Mouse (Mus musculus) T-helper 2 cell (primary cell): ENCODE results near the gene Gpr15.

Experiments
- in situ Hi-C: fragments of 300-600 bp; cut with MboI, MseI; formaldehyde crosslinking; loops from one replicate; pipeline ENCODE4 v1.15.1; 2025; ENCODE audit warnings: high pct_unique_total_duplicates

The Gpr15 gene

DNA sequence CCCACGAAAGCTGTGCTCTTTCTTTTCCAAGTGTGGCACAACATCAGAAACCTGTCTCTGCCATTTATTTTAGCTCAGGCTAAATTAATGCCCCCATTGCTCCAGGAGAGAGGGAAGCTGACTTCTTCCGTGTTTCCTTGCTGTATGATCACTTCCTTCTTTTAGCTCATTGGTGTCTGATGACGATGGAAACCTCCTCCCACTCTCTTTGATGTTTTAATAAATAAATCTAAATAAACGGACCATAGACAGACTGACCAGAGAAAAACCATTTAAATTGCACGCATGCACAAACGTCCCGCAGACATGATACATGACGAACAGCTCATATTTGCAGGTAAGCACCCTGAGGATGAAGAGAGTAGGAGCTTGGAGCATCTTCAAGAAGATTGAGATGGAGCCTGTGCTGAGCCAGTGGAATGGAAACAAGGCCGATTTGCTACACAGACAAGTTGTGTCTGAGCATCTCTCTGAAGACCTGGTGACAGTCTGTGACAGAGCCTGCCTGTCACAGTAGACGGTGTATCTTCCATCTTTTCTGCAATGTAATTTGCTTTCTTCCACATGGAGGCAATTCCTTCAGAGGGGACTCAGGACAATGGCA lies 16.4 kb downstream of the Gpr15 start:
- in situ Hi-C loops, result loop anchor here (10.0 kb wide), 1 partner anchor 772 kb away; the partner anchor contains the start of gene Riox2

DNA sequence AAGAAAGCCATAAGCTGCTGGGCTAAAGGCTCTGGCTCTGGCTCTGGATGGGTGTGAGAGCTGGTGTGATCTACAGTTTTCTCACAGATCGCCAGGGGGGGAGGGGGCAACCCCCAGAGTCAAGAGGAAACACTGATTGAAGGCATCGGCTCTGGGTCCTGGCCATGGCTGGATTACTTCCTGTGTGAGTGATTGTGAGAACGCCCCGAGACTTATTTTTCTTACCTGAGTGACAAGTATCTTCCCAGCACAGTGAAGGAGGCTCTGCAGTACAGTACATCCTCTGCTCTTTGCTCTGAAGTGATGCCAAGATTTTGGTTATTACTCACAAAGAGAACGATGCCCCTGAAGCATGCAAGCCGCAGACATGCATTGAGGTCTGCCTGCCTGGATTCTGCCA lies 17.1 kb downstream of the Gpr15 start:
- in situ Hi-C loops, result loop anchor here (10.0 kb wide), 1 partner anchor 773 kb away; the partner anchor contains the start of gene Riox2

DNA sequence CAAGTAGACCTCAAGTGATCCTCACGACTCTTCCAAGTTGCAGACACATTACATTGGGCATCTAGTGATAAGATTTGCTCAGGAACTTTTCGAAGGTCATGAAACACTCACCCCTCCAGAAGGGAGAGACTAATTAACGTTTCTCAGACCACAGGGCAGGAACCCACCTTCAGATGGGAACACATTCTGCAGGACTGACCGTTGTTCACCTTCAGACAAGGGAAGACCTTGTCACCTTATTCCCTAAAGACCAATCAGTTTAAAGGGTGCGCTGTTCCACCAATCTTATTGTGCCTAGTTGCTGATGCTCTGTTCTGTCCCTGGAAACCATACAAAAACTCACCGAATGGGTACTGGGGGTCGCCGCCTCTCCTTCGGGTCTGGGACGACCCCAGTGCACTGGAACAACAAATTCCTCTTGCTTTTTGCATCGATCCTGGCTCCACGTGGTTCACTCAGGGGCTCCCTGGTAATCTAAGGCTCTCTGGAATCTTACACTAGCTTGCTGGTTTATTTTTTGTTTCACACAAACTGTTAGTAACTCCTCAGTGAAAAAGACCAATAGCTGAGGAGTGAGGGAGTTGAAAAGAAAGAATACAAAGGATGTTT lies 17.9 kb downstream of the Gpr15 start:
- in situ Hi-C loops, result loop anchor here (10.0 kb wide), 1 partner anchor 774 kb away; the partner anchor contains the start of gene Riox2

DNA sequence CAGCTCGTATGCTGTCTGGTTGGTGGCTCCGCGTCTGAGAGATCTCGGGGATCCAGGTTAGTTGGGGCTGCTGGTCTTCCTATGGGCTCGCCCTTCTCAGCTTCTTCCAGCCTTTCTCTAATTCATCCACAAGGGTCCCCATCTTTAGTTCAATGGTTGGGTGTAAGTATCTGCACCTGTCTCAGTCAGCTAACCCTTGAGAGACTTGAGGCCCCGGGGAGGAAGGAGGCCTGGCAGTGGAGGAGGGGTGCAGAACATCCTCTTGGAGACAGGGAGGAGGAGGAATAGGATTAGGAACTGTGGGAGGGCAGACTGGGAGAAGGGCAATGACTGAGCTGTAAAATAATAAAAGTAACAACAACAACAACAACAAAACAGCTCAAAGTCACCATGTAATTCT lies 18.7 kb downstream of the Gpr15 start:
- in situ Hi-C loops, result loop anchor here (10.0 kb wide), 1 partner anchor 775 kb away; the partner anchor contains the start of gene Riox2

DNA sequence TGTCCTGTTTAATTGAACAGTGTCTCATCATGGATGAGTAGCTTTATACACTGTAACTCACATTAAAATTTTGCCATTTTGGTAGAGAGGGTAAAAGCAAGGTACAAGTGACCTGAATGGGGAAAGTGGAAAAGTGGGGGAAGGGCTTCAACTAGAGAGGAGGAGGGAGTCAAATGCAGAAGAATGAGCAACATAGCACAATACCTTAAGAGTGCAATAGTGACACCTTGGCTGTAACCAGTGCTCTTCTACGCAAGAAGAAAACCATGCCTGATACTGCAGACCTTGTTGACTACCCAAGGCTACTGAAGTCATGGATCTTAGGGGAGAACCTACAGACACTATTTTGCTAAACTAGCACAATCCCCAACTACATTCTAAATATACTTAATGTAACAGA lies 21.6 kb downstream of the Gpr15 start:
- in situ Hi-C loops, result no loop called here

DNA sequence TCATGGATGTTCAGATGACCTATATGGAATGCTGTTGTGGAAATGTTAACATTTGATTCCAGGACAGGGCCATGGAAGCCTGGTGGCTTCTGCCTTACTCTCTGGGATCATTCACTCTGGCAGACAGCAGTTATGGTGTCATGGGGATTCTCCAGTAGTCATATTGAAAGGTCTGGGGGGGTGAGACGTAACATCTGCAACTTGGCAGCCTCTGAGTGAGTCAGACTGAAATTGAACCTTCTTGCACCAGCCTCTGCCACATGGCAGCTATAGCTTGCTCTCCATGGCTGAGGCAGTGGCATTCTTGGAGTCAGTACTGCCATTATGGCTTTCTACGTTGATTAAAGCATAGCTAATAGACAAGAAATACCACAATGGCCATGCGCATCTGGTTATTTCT lies 22.1 kb downstream of the Gpr15 start:
- in situ Hi-C loops, result no loop called here

DNA sequence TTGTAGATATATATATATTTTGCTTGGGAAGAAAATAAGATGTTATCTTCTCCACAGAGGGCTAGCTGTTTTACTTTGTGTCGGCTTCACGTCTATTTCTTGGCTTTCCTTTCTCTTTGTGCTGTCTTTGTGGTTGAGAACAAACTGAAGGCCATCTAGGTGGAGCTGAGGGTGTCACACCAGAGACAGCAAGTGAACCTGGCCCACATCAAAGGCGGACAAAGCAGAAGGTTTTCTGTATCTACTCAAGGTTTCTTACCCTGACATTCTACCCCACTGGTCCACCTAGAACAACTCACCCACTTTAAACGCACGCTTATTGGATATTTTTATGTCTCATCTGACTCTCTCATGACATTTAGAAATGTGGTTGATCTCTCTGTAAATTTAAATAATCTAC lies 24.8 kb downstream of the Gpr15 start:
- in situ Hi-C loops, result no loop called here

DNA sequence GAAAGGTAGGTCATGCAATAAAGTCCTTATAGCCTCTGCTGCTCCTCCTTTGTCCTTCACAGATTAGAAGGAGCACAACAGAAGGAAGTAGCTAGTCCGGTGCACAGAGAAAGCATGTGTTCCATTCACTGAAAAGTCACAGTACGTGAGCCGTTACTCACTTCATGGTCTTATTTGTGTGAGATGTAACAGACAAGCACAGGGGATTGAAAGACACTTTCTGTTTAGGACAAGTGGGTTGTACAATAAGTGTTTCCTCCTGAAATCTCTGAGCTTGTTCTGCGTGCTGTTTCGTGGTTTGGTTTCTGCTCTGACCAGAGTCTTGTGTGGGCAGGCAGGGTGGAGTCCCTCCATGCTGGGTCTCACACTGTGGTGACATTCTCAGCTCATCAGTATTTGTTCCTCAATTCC lies 28.5 kb downstream of the Gpr15 start:
- in situ Hi-C loops, result no loop called here

DNA sequence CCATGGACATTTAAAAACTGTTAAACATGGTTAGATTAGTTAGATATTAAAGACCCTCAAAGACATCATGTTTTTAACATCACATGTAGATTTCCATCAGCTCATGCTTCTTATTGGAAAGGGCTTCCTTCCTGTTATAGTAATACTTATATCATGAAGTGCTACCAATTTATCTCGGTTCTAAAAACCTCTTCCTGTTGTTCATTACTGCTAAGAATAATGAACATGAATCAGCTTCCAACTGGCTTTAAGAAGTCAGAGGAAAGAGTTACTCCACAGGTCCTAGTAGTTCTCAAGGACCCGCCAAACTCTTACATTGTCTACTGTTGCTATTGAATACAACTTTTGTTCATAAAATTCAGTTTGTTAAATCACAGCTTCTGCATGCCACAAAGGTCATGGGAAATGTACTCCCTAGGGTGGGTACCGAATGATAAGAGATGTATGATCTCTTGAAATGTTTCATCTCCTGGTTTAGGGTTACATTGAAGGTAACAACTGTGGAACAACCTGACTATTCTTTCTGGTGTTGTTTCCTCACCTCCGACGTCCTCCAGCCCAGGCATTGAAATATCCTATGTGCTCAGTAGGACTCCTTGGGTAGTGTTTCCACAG lies 29.2 kb downstream of the Gpr15 start:
- in situ Hi-C loops, result no loop called here

DNA sequence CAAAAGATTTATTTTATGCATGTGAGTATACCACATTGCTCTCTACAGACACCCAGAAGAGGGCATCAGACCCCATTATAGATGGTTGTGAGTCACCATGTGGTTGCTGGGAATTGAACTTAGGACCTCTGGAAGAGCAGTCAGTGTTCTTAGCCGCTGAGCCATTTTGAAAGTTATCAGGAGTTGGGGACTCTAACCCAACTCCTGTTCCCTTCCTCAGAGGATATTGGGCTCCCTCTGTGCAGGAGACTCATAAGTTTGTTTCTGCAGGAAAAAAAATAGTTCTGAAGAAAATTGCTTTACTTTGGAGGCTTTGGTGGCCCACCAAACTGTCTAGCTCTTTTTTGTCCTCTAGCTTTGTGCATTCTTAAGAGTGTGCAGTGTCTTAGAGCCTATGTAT lies 30.3 kb downstream of the Gpr15 start:
- in situ Hi-C loops, result no loop called here

DNA sequence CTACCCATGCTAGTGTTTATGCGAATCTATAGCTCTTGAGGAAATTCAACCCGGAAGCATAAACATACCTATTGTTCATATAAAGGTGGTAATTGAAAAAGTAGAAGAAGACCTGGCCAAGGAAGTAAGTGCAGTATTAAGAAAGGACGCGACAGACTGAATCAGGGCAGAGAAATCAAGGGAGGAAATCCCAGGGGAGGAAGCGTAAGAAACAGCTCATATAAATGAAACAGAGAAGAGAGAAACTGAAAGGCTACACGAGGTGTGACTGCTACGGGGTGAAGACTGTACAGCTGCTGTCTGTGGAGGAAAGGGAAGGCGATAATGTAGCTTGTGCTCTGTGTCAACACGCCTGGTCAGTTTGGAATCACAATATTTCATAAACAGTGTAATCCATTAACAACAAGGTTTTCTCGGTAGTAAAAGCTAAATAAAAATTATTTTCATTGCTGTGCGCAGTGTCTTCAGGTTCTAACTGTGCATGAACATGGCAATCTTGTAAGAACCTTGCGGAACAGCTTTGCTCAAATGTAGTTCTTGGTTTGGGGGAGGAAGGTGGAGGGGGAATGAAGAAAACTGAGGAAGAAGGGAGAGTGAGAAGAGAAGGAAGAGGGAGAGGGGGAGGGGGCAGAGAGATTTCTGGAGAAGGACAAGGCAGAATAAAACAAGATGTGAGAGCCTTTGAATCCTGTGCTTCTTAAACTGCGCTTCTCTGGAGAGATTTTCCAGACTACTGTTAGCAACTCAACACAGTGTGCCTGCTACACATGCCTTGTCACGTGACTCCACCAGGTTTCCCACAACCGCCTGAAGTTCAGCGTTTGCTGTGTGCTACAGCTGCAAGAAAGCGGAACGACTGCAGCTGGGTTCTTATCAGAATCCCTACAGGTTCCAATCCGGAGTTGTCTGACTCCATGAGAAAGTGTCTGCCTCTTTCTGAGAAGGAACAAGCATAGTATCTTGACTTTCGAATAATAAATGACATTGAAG lies 33.0 kb downstream of the Gpr15 start:
- in situ Hi-C loops, result no loop called here

DNA sequence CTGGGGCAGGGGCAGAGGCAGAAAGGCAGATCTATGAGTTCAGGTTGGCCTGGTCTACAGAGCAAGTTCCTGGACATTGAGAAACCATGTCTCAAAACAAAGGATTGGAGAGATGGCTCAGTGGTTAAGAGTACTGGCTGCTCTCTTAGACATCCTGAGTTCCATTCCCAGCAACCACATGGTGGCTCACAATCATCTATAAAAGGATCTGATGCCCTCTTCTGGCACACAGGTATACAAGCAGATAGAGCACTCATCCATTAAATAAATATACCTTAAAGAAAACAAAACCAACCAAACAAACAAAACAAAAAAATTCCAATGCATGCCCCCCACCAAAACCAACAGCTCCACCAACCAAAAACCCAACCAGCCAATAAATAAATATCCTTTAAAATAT lies 34.3 kb downstream of the Gpr15 start:
- in situ Hi-C loops, result no loop called here

DNA sequence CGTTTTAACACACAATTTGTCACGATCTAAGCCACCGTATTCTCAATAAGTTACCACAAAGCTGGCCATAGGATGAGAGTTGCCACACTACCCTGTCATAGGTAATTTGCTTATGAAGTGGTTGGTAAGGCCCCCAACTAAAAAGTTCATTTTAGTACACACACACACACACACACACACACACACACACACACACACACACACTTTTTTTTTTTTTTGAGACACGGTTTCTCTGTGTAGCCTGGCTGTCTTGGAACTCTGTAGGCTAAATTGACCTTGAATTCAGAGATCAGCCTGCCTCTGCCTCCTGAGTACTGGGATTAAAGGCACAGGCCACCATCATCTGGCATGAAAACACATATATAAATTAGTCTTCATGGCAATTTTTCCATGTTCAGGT lies 35.0 kb downstream of the Gpr15 start:
- in situ Hi-C loops, result no loop called here

DNA sequence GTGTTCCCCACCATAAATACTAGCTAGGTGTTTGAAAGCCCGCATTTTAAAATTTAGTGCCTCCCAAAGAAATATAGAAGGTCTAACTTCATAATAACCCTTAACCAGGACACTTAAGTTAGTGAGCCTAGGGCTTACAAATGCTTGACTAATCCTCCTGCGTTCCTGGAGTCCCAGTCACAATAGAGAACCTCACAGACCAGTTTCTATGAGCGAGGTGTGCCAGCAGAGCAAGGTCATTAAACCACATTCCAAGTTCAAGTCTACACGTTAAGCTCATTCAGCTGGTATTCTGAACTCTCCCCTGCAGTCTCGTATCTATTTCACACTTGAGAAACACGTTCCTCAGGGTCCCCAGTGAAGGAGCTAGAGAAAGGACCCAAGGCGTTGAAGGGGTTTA lies 36.0 kb downstream of the Gpr15 start:
- in situ Hi-C loops, result no loop called here

DNA sequence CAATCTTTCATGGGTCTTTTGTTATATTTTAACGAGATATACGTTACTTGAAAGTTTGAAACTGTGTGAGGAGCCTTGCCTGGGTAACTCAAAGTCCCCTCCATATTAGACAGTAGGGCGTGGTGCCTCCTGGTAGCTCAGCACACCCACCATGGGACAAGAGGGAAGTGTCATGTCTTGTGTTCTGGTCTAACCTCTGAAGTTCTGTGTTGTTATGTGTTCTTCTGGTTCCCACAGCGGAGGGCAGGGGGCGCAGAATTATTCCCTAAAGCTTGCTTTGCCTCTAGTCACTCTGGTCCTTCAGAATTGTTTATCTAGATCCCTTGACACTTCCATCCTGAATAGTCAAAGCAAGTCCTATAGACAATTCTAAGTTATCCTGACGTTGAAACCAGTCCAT lies 36.8 kb downstream of the Gpr15 start:
- in situ Hi-C loops, result no loop called here

DNA sequence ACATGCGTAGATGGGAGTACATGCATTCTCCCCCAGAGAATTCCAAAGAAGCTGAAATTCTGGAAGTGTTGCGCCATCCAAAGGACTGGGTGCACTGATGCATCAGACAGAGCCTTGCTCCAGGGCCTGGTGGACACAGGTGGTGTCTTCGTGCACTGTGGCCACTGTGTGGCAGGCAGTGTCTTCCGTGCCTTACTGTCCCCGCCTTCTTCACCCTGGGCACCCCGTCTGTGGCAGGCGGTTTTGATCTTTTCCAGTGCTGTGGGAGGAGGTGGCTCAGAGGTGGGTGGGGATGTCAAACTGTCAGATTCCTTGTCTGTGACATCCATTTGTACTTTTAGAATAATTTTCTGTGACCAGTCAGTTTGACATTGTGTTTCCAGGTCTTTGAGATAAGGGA lies 40.2 kb downstream of the Gpr15 start:
- in situ Hi-C loops, result no loop called here

DNA sequence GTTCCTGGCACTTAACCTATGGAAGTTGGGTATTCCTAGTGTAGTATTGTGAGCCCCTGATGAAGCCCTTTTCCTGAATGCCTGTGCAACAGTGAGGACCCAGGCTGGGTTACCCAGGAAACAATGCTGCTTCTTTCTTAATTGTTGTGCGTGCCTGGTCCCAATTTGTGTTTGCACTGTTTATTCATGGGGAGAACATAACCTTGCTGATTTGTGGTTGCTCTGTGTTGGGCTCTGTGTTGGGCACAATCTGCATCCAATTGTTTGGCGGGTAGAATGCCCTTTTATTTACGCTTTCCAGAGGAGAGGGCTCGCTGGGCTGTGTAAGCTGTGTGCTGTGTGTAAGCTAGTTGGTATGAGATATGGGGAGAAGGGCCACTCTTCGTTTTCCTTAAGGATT lies 41.4 kb downstream of the Gpr15 start:
- in situ Hi-C loops, result no loop called here

DNA sequence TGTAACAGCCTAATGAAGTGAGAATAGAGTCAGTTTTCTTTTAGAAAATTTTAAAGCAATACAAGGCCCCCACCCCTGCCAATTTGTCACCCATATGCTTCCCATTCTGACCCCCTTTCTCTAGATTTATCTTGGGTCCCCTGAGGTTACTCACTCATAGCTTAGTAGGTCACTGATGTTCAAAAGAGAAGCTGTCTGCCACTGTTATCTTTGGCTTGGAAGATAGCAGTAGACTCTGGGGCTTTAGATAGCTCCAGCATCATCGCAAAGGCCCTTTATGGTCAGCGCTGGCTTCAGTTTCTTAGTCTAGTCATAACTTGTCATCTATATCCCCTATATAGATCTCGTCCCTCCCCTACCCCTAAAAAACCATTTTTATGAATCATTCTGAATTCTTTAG lies 42.2 kb downstream of the Gpr15 start:
- in situ Hi-C loops, result no loop called here

DNA sequence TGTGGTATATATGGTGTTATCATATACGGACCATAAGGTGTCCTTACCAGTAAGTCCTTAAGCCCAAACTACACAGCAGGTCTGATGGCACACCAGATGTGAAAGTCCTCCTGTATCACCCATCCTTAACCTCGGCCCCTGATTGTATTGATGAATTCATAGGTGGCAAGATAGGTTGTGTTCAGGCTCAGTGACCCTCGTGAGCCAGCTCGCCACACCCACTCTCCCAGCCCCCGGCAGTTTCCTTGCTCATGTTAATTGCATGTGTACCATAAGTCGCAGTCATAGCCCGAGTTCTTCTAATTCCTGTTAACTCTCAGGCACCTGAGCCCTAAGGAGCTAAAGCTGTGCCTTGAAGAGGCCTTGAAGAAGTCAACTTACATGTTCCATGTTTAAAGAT lies 42.7 kb downstream of the Gpr15 start:
- in situ Hi-C loops, result no loop called here

DNA sequence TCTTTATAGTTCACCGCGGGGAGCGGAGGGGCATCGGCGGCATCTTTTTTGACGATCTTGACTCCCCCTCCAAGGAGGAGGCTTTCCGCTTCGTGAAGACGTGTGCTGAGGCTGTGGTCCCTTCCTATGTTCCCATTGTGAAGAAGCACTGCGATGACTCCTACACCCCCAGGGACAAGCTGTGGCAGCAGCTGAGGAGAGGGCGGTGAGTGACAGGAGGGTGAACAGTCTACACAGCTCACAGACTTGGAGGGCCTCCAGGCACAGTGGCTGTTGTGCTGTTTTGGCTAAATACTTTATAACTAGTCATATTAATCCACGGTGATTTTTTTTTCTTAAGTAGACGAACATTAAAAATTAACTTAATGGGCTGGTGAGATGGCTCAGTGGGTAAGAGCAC lies 43.6 kb downstream of the Gpr15 start:
- in situ Hi-C loops, result no loop called here

DNA sequence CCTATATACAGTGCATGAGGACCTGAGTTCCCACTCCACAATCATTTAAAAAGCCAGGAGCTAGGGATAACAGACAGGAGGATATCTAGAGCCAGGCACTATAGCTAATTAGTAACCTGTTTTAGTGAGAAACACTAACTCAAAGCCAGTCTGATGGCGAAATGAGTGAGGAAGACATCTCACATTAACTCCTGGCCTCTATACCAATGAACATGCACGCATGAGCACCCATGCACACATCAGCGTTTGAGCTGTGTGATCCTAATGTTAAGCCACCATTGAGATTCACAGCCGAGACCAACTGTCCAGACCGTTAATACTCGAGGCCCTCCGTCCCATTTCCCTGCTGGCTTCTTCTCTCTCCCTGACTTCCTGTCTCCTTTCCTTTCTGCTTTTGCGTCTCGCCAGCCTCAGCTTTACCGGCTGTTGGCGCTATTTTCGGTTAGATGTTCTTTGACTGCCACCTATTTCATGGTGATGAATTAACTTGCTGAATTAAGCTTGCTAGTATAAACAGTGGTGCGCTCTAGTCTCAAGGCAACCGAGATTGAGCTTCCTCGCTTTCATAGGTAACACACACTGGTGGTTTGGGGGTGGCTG lies 45.0 kb downstream of the Gpr15 start:
- in situ Hi-C loops, result loop anchor here (25.0 kb wide), 1 partner anchor 1062 kb away; the partner anchor contains the start of gene Cmss1
